Mouse (Mus musculus) lung, embryonic 16.5 days (tissue): Measurements from ENCODE around the gene Gatad2b. TPM values are rescaled to one million over a fixed set of nuclear protein-coding genes. Genes with fewer than 3 reads are reported as not detected.
"Not testable (repeated sequence)": the region's sequence is repeated elsewhere in the genome, so short reads cannot be mapped to it uniquely, and the experiment has no call there.

ENCODE experiments used
- ATAC-seq: fragments of 200-750 bp; cut with Nextera tagmentation; 2 replicates; pipeline ENCODE4 v1.8.0; 2017; ENCODE audit warnings: low read depth, mild to moderate bottlenecking, moderate library complexity
- H3K27ac ChIP-seq: fragments of 300-500 bp; sonication (generic); 2 replicates; pipeline ENCODE4 v1.5.1; 2014; ENCODE audit warnings: mild to moderate bottlenecking, control low read depth, low read length
- H3K27me3 ChIP-seq: fragments of 300-500 bp; sonication (generic); 2 replicates; pipeline ENCODE4 v1.6.1; 2014; ENCODE audit warnings: low read depth, low read length, mixed read lengths; ENCODE audit not compliant: control insufficient read depth, insufficient read depth
- H3K36me3 ChIP-seq: fragments of 300-500 bp; sonication (generic); 2 replicates; pipeline ENCODE4 v1.6.1; 2014; ENCODE audit warnings: low read length; ENCODE audit not compliant: control insufficient read depth, insufficient read depth
- H3K4me1 ChIP-seq: fragments of 300-500 bp; sonication (generic); replicated peaks from 2 replicates; pipeline ENCODE4 v1.6.1; 2014; ENCODE audit warnings: low read length, mixed read lengths; ENCODE audit not compliant: control insufficient read depth, insufficient read depth
- H3K4me2 ChIP-seq: fragments of 300-500 bp; sonication (generic); 2 replicates; pipeline ENCODE4 v1.6.1; 2014; ENCODE audit warnings: low read depth, low read length, control low read depth
- H3K4me3 ChIP-seq: fragments of 300-500 bp; sonication (generic); 2 replicates; pipeline ENCODE4 v1.5.1; 2014; ENCODE audit warnings: mild to moderate bottlenecking, low read length, control low read depth
- H3K9ac ChIP-seq: fragments of 300-500 bp; sonication (generic); 2 replicates; pipeline ENCODE4 v1.6.1; 2014; ENCODE audit warnings: low read length, control low read depth
- H3K9me3 ChIP-seq: fragments of 300-500 bp; sonication (generic); 2 replicates; pipeline ENCODE4 v1.6.1; 2016; ENCODE audit warnings: low read length; ENCODE audit not compliant: control insufficient read depth
- WGBS: fragments of 180-500 bp; shearing (Covaris S2); extraction: QIAGEN DNeasy Blood & Tissue Kit; methylation state at CpG from one replicate; pipeline ENCODE4 v1.1.7; 2014; 5-methylcytosine and 5-hydroxymethylcytosine counted together
- polyA plus RNA-seq: library from polyadenylated mRNA; unstranded; fragments of >200 nt; fragmentation: Nextera tagmentation; extraction: Ambion mirVana; gene quantifications from 2 replicates; pipeline ENCODE4 v1.2.1, GENCODE M21; 2015

Gene Gatad2b
- 11.3 and 11.4 TPM in 2 replicates for polyA plus RNA-seq

- Histone ChIP-seq H3K9ac (peak within 1 kb of the TSS; percentile 92), H3K27me3 (no peaks in the 10 kb centered on the region), H3K4me1 (peaks cover 24% of the 10 kb centered on the region), H3K27ac (peak within 1 kb of the TSS; percentile 97), H3K4me3 (peak within 1 kb of the TSS; percentile 89), H3K4me2 (peak within 1 kb of the TSS; percentile 87), H3K36me3 (no peaks in the 10 kb centered on the region), H3K9me3 (no peaks in the 10 kb centered on the region)
- ATAC-seq = peak; percentile 99
- WGBS = under 1% methylated on average over 43 of the region's 47 CpGs
Observed at GRCm38 (mm10) chr3:90292345-90293275, at the start of gene Gatad2b. Gatad2b (plus strand) TSS chr3:90293178.

GRCm38 (mm10) chr3:90245406-90245805 lies 47.6 kb upstream of the Gatad2b start:
- no peak overlapping the region for H3K4me3 ChIP-seq
- H3K4me1 ChIP-seq = peaks cover 12% of the 10 kb centered on the region
- WGBS = 59% methylated on average over 2 of the region's 2 CpGs
- no peak overlapping the region for H3K4me2 ChIP-seq
- H3K9me3 ChIP-seq = no peaks in the 10 kb centered on the region
- no peaks in the 10 kb centered on the region for H3K27me3 ChIP-seq
- ATAC-seq = no peak
- no peak overlapping the region for H3K9ac ChIP-seq
- H3K27ac ChIP-seq = no peak overlapping the region
- H3K36me3 ChIP-seq = no peaks in the 10 kb centered on the region

- Histone ChIP-seq H3K4me1 (peaks cover 12% of the 10 kb centered on the region), H3K27me3 (no peaks in the 10 kb centered on the region), H3K27ac (peak overlapping the region; percentile 97), H3K9ac (peak overlapping the region; percentile 76), H3K4me2 (peak overlapping the region; percentile 72), H3K9me3 (no peaks in the 10 kb centered on the region), H3K4me3 (peak overlapping the region; percentile 87), H3K36me3 (peaks cover 10% of the 10 kb centered on the region)
- no peak for ATAC-seq
- WGBS = under 1% methylated on average over 3 of the region's 3 CpGs
Observed at GRCm38 (mm10) chr3:90247630-90247959, 45.4 kb upstream of the Gatad2b start.

- no peaks in the 10 kb centered on the region for H3K27me3 ChIP-seq
- peak within 1 kb of the TSS; percentile 97 for H3K27ac ChIP-seq
- 0% methylated on average over 44 of the region's 44 CpGs for WGBS
- H3K9me3 ChIP-seq = no peaks in the 10 kb centered on the region
- peak within 1 kb of the TSS; percentile 87 for H3K4me3 ChIP-seq
- peaks cover 9% of the 10 kb centered on the region for H3K4me1 ChIP-seq
- H3K36me3 ChIP-seq = peaks cover 10% of the 10 kb centered on the region
- H3K4me2 ChIP-seq = peak within 1 kb of the TSS; percentile 80
- peak within 1 kb of the TSS; percentile 90 for H3K9ac ChIP-seq
- peak; percentile 96 for ATAC-seq
Observed at GRCm38 (mm10) chr3:90247960-90248745, 44.8 kb upstream of the Gatad2b start, which contains the start of gene Slc39a1. Slc39a1 (plus strand) TSS chr3:90248172.

GRCm38 (mm10) chr3:90248746-90249100 lies 44.3 kb upstream of the Gatad2b start:
- Histone ChIP-seq H3K9ac (peak overlapping the region; percentile 90), H3K9me3 (no peaks in the 10 kb centered on the region), H3K4me3 (peak overlapping the region; percentile 87), H3K4me1 (peaks cover 9% of the 10 kb centered on the region), H3K27ac (peak overlapping the region; percentile 97), H3K27me3 (no peaks in the 10 kb centered on the region), H3K4me2 (peak overlapping the region; percentile 80), H3K36me3 (peaks cover 10% of the 10 kb centered on the region)
- WGBS = 0% methylated on average over 10 of the region's 10 CpGs
- no peak; the same call in 1 of the 2 replicates for ATAC-seq

- WGBS = 73% methylated on average over 6 of the region's 6 CpGs
- H3K27me3 ChIP-seq = no peaks in the 10 kb centered on the region
- no peak overlapping the region for H3K9ac ChIP-seq
- no peak overlapping the region for H3K4me2 ChIP-seq
- H3K9me3 ChIP-seq = no peaks in the 10 kb centered on the region
- H3K4me3 ChIP-seq = no peak overlapping the region
- H3K27ac ChIP-seq = no peak overlapping the region
- peaks cover 16% of the 10 kb centered on the region for H3K4me1 ChIP-seq
- ATAC-seq = no peak
- peaks cover 10% of the 10 kb centered on the region for H3K36me3 ChIP-seq
Observed at GRCm38 (mm10) chr3:90250791-90251190, 42.2 kb upstream of the Gatad2b start.

- H3K4me1 ChIP-seq = peaks cover 21% of the 10 kb centered on the region
- not testable (repeated sequence) for H3K9ac ChIP-seq, H3K4me3 ChIP-seq, H3K4me2 ChIP-seq, H3K36me3 ChIP-seq, H3K27ac ChIP-seq, ATAC-seq, H3K27me3 ChIP-seq, H3K9me3 ChIP-seq
- WGBS = 94% methylated on average over 10 of the region's 12 CpGs
Observed at GRCm38 (mm10) chr3:90251731-90252226, 41.2 kb upstream of the Gatad2b start.

- H3K9ac ChIP-seq, H3K4me3 ChIP-seq, H3K27ac ChIP-seq, H3K27me3 ChIP-seq, ATAC-seq, H3K9me3 ChIP-seq, H3K4me2 ChIP-seq: not testable (repeated sequence)
- H3K4me1 ChIP-seq = peaks cover 18% of the 10 kb centered on the region
- WGBS = 88% methylated on average over 2 of the region's 2 CpGs
- H3K36me3 ChIP-seq = peaks cover 14% of the 10 kb centered on the region
Observed at GRCm38 (mm10) chr3:90252659-90253058, 40.3 kb upstream of the Gatad2b start.

- not testable (repeated sequence) for H3K9ac ChIP-seq, H3K4me3 ChIP-seq, H3K27ac ChIP-seq, H3K27me3 ChIP-seq, H3K4me2 ChIP-seq, ATAC-seq, H3K9me3 ChIP-seq
- H3K4me1 ChIP-seq = peaks cover 18% of the 10 kb centered on the region
- peaks cover 14% of the 10 kb centered on the region for H3K36me3 ChIP-seq
- WGBS = 80% methylated on average over 1 of the region's 1 CpGs
Observed at GRCm38 (mm10) chr3:90253174-90253573, 39.8 kb upstream of the Gatad2b start.
